Mouse (Mus musculus) hindbrain, postnatal 0 days (tissue): ENCODE measurements around the gene Mast4. TPM values are rescaled to one million over a fixed set of nuclear protein-coding genes. Genes with fewer than 3 reads are reported as not detected.

Source experiments
- ATAC-seq: fragments of 200-750 bp; cut with Nextera tagmentation; 2 replicates; pipeline ENCODE4 v1.8.0; 2017; ENCODE audit warnings: mild to moderate bottlenecking, moderate TSS enrichment, moderate library complexity
- DNase-seq: peaks from one replicate; pipeline ENCODE4 v3.0.0-alpha.2; 2015; ENCODE audit warnings: low spot score
- H3K27ac ChIP-seq: fragments of 300-500 bp; sonication (generic); 2 replicates; pipeline ENCODE4 v1.5.1; 2014; ENCODE audit warnings: mild to moderate bottlenecking
- H3K27me3 ChIP-seq: fragments of 300-500 bp; sonication (generic); 2 replicates; pipeline ENCODE4 v1.6.1; 2014; ENCODE audit warnings: low read length, mixed read lengths; ENCODE audit not compliant: insufficient read depth
- H3K36me3 ChIP-seq: fragments of 300-500 bp; sonication (generic); 2 replicates; pipeline ENCODE4 v1.6.1; 2014; ENCODE audit warnings: low read length, mixed read lengths; ENCODE audit not compliant: insufficient read depth
- H3K4me1 ChIP-seq: fragments of 300-500 bp; sonication (generic); 2 replicates; pipeline ENCODE4 v1.6.1; 2014; ENCODE audit warnings: antibody characterized with exemption, low read length, mixed read lengths; ENCODE audit not compliant: insufficient read depth
- H3K4me2 ChIP-seq: fragments of 300-500 bp; sonication (generic); 2 replicates; pipeline ENCODE4 v1.6.1; 2014; ENCODE audit warnings: low read depth, mild to moderate bottlenecking, low read length, moderate library complexity, mixed read lengths
- H3K4me3 ChIP-seq: fragments of 300-500 bp; sonication (generic); 2 replicates; pipeline ENCODE4 v1.5.1; 2014; ENCODE audit warnings: low read length
- H3K9ac ChIP-seq: fragments of 300-500 bp; sonication (generic); replicated peaks from 2 replicates; pipeline ENCODE4 v1.6.1; 2014; ENCODE audit warnings: mild to moderate bottlenecking, low read length, moderate library complexity, mixed read lengths
- H3K9me3 ChIP-seq: fragments of 300-500 bp; sonication (generic); 2 replicates; pipeline ENCODE4 v1.6.1; 2016; ENCODE audit warnings: low read length, mixed read lengths
- CTCF ChIP-seq: IDR thresholded peaks from 2 replicates; pipeline ENCODE4 v1.5.1; 2016; ENCODE audit warnings: antibody characterized with exemption, control low read depth, low read depth
- WGBS: fragments of 180-500 bp; shearing (Covaris S2); extraction: QIAGEN DNeasy Blood & Tissue Kit; methylation state at CpG from one replicate; pipeline ENCODE4 v1.1.7; 2014; 5-methylcytosine and 5-hydroxymethylcytosine counted together
- polyA plus RNA-seq: library from polyadenylated mRNA; unstranded; fragments of >200 nt; fragmentation: Nextera tagmentation; extraction: Ambion mirVana; gene quantifications from 2 replicates; pipeline ENCODE4 v1.2.1, GENCODE M21; 2015
- total RNA-seq: library from RNA; depleted of rRNA; stranded (reverse); fragments of >200 nt; gene quantifications from 2 replicates; pipeline ENCODE4 v1.2.3, GENCODE M21; 2014

Mast4 gene
- total and polyA plus RNA-seq, 2 experiments from 2014 or later: 23.5 to 31.7 TPM

DNA sequence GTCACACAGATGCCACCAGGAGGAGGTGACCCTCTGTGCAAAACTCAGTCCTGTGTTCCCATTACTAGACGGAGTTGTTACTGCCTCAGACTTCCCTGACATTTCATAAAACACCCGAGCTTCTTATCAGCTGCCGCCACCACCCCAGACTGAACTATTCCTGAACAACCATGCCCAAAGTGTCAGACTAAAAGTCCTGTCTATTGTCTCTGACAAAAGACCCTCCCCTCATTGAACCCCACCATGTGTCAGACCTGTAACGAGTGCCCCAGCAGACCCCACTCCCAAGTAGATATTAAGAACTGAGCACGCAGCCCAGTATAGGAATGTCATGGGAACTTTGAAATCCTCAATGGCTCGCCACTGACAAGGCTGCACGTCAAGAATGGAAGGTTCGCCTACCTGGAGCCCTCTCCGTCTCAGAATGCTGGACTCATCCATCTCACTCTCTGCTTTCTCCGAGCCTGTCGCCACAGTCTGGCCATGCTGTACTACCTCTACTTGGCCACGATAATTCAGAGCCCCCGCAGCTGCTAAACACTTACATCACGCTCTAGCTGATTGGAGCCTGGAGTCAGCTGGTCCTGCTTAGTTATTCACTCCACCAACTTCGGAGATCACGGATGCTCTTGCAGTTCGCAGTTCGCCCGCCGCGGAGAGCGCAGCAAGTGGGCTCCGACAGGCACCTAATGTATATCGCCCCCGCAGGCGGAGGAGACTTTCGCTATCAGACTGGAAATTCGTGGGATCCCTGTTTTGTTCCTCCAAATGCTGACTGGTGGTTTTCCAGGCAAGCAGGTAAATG is 237.7 kb downstream of the Mast4 start:
- peak overlapping the region; percentile 46; the same call in 1 of the 2 replicates for H3K27ac ChIP-seq
- peak; percentile 68 for TF ChIP-seq CTCF
- DNase-seq (peak; percentile 87), ATAC-seq (peak; percentile 96)
- peak overlapping the region; percentile 82 for H3K4me2 ChIP-seq
- H3K9me3 ChIP-seq: no peaks in the 10 kb centered on the region
- peak overlapping the region; percentile 28; the same call in 1 of the 2 replicates for H3K9ac ChIP-seq
- no peaks in the 10 kb centered on the region for H3K4me1 ChIP-seq
- no peaks in the 10 kb centered on the region for H3K27me3 ChIP-seq
- no peaks in the 10 kb centered on the region for H3K36me3 ChIP-seq
- H3K4me3 ChIP-seq: peak overlapping the region; percentile 45
- 4% methylated on average over 28 of the region's 28 CpGs for WGBS

DNA sequence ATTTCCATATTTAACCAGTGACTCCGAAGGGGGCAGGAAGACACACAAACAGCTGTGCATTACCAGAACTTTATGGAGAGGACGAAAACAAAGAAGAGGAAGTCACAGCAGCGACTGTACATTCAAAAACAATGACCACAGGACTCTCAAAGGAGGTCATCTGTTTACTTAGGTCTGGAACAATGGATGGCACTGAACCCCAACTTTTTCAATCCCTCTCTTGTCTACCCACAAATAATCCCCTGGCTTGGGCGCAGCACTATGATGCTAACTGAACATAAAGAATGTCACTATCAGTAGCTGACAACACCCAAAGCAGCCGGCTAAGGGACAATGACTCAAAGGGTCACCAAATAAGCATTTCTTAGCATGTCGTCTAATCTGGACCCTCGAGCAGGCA is 238.8 kb downstream of the Mast4 start:
- Histone ChIP-seq H3K9ac (no peak overlapping the region), H3K4me1 (no peaks in the 10 kb centered on the region), H3K4me2 (peak overlapping the region; percentile 82), H3K27ac (no peak overlapping the region), H3K4me3 (0 out of 2 replicates have a peak overlapping the region, but pooled peaks have one; percentile 6), H3K27me3 (no peaks in the 10 kb centered on the region), H3K36me3 (no peaks in the 10 kb centered on the region), H3K9me3 (no peaks in the 10 kb centered on the region)
- DNase-seq (no peak), ATAC-seq (no peak)
- TF ChIP-seq CTCF: no peak
- 41% methylated on average over 7 of the region's 7 CpGs for WGBS

DNA sequence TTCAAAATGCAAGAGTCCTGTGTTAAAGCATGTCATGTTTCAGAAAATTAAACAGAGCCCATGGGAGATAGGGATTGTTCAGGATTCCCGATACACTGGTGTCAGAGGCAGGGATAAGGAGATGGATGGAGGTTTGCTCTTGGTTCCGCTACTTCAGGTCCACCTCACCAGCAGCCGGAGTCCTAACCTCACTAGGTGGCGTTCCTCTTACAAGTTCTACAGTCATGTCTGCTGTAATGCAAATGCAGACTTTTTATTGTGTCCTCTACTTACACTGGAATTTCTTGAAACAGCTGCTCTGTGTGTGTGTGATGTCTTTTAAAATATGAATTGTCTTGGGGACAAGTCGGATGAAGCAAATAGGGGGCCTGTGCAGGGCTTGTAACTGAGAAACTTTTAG is 239.7 kb downstream of the Mast4 start:
- H3K27ac ChIP-seq: no peak overlapping the region
- TF ChIP-seq CTCF: peak; percentile 29; the same call in 1 of the 2 replicates
- ATAC-seq: no peak
- H3K9me3 ChIP-seq: no peaks in the 10 kb centered on the region
- no peak for DNase-seq
- H3K4me1 ChIP-seq: no peaks in the 10 kb centered on the region
- no peak overlapping the region for H3K9ac ChIP-seq
- peak overlapping the region; percentile 17; the same call in 1 of the 2 replicates for H3K4me2 ChIP-seq
- no peaks in the 10 kb centered on the region for H3K36me3 ChIP-seq
- no peak overlapping the region for H3K4me3 ChIP-seq
- 62% methylated on average over 5 of the region's 5 CpGs for WGBS
- H3K27me3 ChIP-seq: no peaks in the 10 kb centered on the region

DNA sequence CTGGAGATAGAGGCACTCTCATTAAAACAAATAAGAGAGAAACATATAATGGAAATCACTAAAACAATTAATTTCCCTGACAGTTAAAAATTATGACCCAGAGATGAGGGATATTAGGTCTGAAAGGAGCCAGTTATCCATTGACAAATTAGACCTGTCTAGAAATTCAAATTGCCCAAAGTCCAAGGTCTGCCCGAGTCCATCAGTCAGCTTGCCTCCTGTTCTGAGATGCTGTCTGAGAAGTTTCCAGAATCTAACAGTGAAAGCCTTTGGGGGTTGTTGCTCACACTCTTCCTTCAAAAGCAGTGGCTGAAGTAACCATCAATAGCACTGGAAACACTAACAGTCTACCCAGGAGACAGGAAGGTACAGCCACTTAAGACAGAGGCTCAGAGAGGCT is 240.6 kb downstream of the Mast4 start:
- DNase-seq: no peak
- no peak for TF ChIP-seq CTCF
- Histone ChIP-seq H3K4me1 (no peaks in the 10 kb centered on the region), H3K27ac (no peak overlapping the region), H3K36me3 (no peaks in the 10 kb centered on the region), H3K4me3 (no peak overlapping the region), H3K9ac (no peak overlapping the region), H3K4me2 (no peak overlapping the region), H3K27me3 (no peaks in the 10 kb centered on the region), H3K9me3 (no peaks in the 10 kb centered on the region)
- ATAC-seq: no peak
- WGBS: 85% methylated on average over 1 of the region's 1 CpGs

DNA sequence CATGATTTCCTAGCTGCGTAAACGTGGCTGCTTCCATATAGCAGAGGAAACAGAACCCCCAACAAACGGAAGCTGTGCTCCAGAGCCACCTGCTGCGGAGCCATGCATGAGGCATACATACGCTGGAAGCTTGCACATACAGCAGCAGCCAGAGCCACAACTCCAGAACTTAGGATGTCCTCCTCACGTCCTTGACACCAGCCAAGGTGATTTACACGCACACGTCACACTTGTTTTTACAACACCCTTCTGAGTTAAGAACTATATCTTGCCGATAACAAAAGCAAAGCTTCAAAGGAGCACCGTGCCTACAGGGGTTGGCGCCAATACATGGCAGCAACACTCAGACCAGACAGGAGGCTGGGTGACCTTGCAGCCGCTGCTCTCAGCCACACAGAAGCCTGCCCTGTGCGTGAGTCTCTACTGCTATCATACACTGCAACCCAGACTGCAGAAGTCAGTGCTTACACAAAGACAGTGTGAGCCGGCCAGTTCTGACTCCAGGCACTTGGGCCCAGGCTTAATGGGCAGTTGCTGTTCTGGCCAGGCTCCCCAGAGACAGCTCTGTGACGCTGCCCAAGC is 248.7 kb downstream of the Mast4 start:
- Histone ChIP-seq H3K27ac (no peak overlapping the region), H3K9me3 (no peaks in the 10 kb centered on the region), H3K27me3 (no peaks in the 10 kb centered on the region), H3K36me3 (no peaks in the 10 kb centered on the region), H3K4me2 (no peak overlapping the region), H3K9ac (no peak overlapping the region), H3K4me3 (no peak overlapping the region), H3K4me1 (no peaks in the 10 kb centered on the region)
- no peak for DNase-seq
- WGBS: 76% methylated on average over 15 of the region's 15 CpGs
- ATAC-seq: no peak
- TF ChIP-seq CTCF: no peak

DNA sequence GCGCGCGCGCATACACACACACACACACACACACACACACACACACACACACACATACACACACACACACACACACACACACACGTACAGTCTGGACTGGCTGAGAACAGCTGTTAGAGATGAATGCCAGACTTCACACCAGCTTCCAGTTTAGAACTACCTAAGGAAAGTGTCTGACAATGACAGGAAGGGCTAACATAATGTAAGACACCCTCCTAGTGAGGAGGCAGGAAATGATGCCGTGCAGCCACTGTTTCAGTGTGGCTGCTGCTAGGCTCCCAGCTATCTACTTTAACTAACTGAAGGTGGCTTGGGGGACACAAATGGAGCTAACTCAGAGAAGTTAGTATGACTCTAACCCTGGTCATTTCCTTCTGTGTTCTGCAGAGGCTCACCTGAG is 251.4 kb downstream of the Mast4 start:
- no peak overlapping the region for H3K27ac ChIP-seq
- H3K9ac ChIP-seq: no peak overlapping the region
- WGBS: 75% methylated on average over 2 of the region's 6 CpGs
- no peaks in the 10 kb centered on the region for H3K9me3 ChIP-seq
- no peak for DNase-seq
- no peak overlapping the region for H3K4me2 ChIP-seq
- ATAC-seq: no peak
- no peak for TF ChIP-seq CTCF
- H3K27me3 ChIP-seq: no peaks in the 10 kb centered on the region
- H3K4me1 ChIP-seq: no peaks in the 10 kb centered on the region
- no peak overlapping the region for H3K4me3 ChIP-seq
- H3K36me3 ChIP-seq: no peaks in the 10 kb centered on the region

DNA sequence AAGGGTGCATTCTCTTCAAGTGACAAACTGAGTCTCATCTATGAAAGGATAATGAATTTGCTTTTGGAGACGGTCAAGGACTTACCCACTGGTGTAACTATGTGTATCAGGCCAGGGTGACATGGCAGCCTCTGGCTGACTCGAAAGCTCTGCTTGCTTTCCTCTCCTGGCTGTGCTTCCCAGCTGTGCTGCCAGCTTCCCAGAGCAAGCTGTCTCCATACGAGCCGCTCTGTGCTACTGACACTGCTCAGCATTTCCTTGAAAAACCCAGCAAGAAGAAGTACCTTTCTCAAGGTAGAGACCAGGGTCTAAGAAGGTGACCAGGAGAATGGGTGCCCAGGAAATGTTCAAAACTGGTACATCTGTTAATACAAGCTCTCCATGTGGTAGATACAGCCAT is 254.5 kb downstream of the Mast4 start:
- DNase-seq (no peak), ATAC-seq (no peak)
- Histone ChIP-seq H3K27me3 (no peaks in the 10 kb centered on the region), H3K4me1 (no peaks in the 10 kb centered on the region), H3K36me3 (no peaks in the 10 kb centered on the region), H3K4me2 (no peak overlapping the region), H3K9ac (no peak overlapping the region), H3K4me3 (no peak overlapping the region), H3K27ac (no peak overlapping the region), H3K9me3 (no peaks in the 10 kb centered on the region)
- TF ChIP-seq CTCF: no peak
- 67% methylated on average over 4 of the region's 4 CpGs for WGBS
